Mouse (Mus musculus) megakaryocyte, adult 5-6 weeks (primary cell): ENCODE measurements around the gene Gpr18. TPM values are rescaled to one million over a fixed set of nuclear protein-coding genes. Genes with fewer than 3 reads are reported as not detected.

ENCODE experiments used
- total RNA-seq, 2 experiments: library from RNA; stranded (forward) in 1 of 2; stranded (reverse) in 1 of 2; fragments of 153-499, 151-499 nt in 1 of 2; fragments of 221-1000, 200-1000 nt in 1 of 2; gene quantifications; 2 replicates each; pipeline versions ENCODE4 v1.2.3 to v1.2.4; 2015 to 2017

Gpr18 gene
- total RNA-seq, 2 experiments from 2014 or later: 11.3 to 12.9 TPM

Other genes with a start within 250 kb of the Gpr18 start
- gene Dock9, start 117.9 kb downstream of the Gpr18 start, total RNA-seq (2015): 0.23 and 0.31 TPM in 2 replicates
- 0.22 and 0.57 TPM in 2 replicates for gene Dock9, start 117.9 kb downstream of the Gpr18 start, total RNA-seq (2017)
- 34.2 and 35.6 TPM in 2 replicates for gene Ubac2, start 37.2 kb downstream of the Gpr18 start, total RNA-seq (2015)
- 19.3 and 27.3 TPM in 2 replicates for gene Ubac2, start 37.2 kb downstream of the Gpr18 start, total RNA-seq (2017)
- 39.0 and 39.1 TPM in 2 replicates for gene Gpr183, start 49.4 kb upstream of the Gpr18 start, total RNA-seq (2015)
- gene Gpr183, start 49.4 kb upstream of the Gpr18 start, total RNA-seq (2017): 33.8 and 36.4 TPM in 2 replicates
- gene Timm8a2, start 118.9 kb upstream of the Gpr18 start, total RNA-seq (2015): not detected in 2 replicates
- 0.18 TPM in 1 of 2 replicates, not detected in the other for gene Timm8a2, start 118.9 kb upstream of the Gpr18 start, total RNA-seq (2017)
- gene Tm9sf2, start 191.3 kb upstream of the Gpr18 start, total RNA-seq (2015): 93.2 and 94.6 TPM in 2 replicates
- 115 and 117 TPM in 2 replicates for gene Tm9sf2, start 191.3 kb upstream of the Gpr18 start, total RNA-seq (2017)